Mouse (Mus musculus) G1E (cell line): Measurements from ENCODE around the gene Plod1.

Source experiments
- CTCF ChIP-seq: IDR thresholded peaks from 2 replicates; pipeline ENCODE4 v1.5.1; 2012; ENCODE audit warnings: low read depth, low read length, inconsistent platforms, mixed read lengths
- GATA2 ChIP-seq: IDR thresholded peaks from 2 replicates; pipeline ENCODE4 v1.6.1; 2012; ENCODE audit warnings: low read depth, low read length, inconsistent platforms, borderline replicate concordance

DNA sequence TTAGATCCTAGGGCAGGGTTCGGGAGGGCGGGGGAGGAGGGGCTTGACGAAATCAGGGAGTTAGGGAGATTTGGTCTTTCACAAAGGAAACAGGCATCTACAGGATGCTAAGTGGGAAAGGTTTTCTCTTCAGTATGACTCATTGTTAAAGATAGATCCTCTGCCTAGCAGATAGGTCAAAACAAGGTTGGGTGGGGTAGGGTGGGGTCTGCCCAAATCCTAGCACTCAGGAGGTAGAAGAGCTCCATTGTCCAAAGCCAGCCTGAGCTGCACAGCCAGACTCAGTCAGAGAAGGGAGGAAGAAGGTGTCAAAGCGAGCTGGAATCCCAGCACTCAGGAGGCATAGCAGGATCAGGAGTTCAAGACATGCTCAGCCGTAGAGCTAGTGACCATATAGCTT, 919 bp upstream of the Plod1 start:
- TF ChIP-seq CTCF (no peak), GATA2 (no peak)
